Mouse (Mus musculus) ZHBTc4 (cell line): ENCODE data around the gene Hoxa10.

Experiments
- DNase-seq: peaks from one replicate; pipeline ENCODE4 v3.0.0-alpha.2; 2011; ENCODE audit warnings: low read depth, low spot score

Hoxa10 gene

DNA sequence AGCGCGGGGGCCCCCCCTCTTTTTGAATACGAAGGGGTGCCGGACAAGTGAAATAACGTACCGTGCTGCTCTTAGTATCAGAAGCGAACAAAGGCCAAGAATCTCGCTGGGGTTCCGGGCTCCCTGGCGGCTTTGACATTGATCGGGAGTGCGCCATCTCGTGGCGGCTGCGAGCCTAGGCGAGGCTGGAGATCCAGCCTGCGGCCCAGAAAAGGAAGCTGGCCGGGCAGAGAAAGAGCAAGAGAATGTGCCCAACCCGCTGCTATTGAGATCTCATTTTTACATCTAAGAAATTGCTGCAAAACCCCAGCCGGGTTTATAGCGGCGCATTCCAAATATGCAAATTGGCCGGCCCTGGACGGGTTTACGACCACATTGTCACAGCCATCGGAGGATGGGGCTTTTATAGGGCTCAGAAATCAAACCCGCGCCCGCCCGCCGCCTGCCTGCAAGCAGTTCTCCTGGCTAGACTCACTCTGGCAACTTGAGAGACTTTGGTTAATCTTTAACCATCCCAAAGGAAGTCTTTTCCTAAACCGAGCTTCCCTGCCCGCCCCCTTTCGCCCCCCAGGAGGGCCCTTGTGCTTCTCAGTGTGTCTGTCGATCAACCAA lies at the start of gene Hoxa10:
Gene Hoxa10 (minus strand): TSS at position 466 of the 612 bp plus-strand sequence.
- DNase-seq, result peak; percentile 93

DNA sequence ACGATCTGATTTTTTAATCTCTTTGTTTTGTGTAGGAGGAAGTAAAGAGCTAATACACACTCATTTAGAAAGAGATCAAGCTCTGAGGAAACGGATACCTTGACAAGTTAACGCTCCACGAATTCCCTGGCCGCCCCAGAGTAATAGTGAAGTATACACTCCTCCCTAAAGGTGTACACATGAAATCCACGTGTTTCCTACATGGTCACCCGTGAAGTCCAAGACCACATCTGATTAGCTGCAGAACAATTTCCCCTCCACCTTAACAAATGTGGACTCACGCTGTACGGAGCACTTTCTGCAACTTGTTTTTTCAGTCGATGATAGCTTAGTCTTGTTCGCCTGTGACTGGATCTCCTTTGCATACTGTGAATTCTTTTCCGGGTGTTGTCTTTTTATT lies 49.5 kb upstream of the Hoxa10 start:
- DNase-seq, result no peak

- DNase-seq, result no peak
These were observed 43.2 kb upstream of the Hoxa10 start for GRCm38 (mm10) chr6:52283896-52284295.

GRCm38 (mm10) chr6:52281084-52281483 lies 40.4 kb upstream of the Hoxa10 start:
- no peak for DNase-seq

- no peak for DNase-seq
These were observed 36.3 kb upstream of the Hoxa10 start for GRCm38 (mm10) chr6:52276920-52277319.

DNA sequence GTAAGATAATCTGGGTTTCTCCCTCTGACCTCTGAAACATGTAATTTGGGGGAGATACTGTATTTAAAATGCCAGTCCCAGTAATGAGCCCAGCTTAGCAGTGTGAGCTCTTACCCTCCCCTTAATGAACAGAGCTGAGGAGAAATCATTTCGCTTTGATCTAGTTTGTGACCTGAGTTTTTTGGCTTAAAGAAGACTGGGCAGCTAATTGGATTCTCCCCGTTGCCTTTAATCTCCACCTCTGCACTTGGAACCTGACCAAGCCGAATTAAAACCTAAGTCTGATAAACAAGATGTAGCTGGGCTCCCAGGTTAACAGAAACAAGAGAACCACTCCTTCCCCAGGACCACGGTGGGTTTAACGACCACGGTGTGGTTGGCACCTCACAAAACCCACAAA lies 35.7 kb upstream of the Hoxa10 start:
- no peak for DNase-seq

DNA sequence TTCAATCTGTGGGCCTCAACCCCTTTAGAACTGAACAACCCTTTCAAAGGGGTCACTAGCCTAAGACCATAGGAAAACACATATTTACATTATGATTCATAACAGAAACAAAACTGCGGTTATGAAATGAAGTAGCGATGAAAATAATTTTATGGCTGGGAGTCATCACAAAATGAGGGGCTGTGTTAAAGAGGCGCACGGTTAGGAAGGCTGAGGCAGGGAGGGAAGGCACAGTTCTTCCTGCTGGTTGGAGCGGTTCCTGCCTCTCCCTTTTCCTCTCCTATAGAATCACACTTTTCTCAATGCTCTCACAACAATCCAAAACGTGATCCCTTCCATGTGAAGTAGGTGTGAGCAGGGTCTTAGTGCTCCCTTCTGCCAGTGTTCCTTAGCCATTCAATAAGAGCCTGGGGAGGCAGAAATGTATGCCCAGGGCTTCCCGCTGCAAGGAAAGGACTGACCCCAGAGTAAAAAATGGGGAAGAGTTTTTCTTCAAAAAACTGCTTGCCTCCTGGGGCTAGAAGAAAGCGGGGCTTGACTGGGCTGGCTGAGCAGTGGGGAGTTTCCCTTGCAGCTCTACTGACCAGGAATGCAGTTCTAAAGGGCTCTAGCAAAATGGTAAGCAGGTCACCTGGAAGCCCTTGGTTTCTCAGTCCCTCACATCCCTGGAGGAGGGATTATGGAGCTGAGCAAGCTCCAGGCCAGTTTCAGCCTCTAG lies 35.1 kb upstream of the Hoxa10 start:
- no peak for DNase-seq

GRCm38 (mm10) chr6:52274576-52274975 lies 33.9 kb upstream of the Hoxa10 start:
- peak; percentile 28 for DNase-seq

DNA sequence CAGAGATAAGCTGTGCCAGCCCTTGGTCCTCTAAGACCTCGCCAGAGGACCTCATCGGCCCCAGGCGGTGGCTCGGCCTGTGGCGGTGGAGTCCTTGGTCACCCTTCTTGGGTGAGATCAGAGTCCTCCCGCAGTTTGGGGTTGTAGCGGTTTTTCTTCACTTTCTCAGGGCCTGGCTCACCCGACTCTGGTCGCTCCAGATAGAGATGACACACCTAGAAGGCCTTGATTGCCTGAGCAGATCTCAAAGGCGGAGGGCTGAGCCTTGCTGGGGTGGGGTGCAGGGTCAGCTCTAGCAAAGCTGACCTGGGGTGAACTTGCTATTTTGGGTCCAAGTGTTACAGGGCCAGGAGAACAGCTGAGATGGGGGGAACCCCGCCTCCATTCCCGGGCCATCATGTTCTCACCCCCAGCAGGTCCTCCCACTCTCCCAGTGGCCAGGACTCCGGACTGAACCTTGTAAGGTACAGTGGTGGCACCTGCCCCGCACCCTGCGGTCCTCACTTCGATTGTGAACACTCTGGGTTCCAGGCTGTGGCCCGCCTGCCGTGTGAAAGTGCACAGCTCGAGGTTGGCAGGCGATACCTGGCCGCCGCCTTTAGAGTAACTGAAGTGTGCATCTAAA lies 33.1 kb upstream of the Hoxa10 start:
- DNase-seq, result peak; percentile 43

GRCm38 (mm10) chr6:52272766-52273655 lies 32.4 kb upstream of the Hoxa10 start:
- no peak for DNase-seq

- DNase-seq, result peak; percentile 73
These were observed 30.1 kb upstream of the Hoxa10 start for GRCm38 (mm10) chr6:52270494-52271480.

DNA sequence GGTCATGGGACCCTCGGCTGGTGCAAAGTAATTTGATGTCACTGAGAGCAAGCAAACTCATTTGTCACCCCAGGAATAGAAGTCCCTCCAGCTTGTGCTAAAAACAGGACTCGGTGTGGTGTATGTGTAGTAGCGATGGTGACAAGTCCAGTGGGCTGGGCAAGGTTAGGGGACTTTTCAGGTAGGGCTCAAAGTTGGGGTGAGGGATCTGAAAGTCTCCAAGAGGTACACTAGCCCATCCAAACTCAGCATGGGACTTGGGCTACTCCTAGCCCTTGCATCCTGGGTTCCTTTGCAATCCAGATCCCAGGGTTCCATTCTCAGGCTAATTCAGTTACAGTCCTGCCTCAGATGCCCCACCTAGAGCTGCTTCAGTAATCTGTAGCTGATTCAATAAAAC lies 28.1 kb upstream of the Hoxa10 start:
- no peak for DNase-seq

- no peak for DNase-seq
These were observed 27.7 kb upstream of the Hoxa10 start for GRCm38 (mm10) chr6:52268341-52268740.

DNA sequence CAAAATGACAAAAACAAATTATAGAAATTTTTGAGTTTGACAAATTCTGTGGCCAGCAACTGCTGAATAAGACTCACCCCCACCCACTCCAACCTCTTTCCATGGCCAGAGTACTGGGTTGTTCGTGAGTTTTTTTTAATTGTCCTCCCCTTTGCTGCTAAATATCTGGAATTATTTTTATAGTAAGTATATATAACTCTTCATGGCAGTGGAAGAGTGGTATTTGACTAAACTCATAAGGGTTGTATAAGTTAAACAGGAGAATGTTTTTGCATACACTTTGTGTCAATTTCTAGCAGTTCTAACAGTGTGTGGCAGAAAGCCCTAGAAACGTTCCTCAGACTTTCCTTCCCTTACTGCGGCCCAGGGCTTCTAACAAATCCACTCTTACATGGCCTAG lies 27.0 kb upstream of the Hoxa10 start:
- DNase-seq, result no peak

GRCm38 (mm10) chr6:52267221-52267620 lies 26.6 kb upstream of the Hoxa10 start:
- no peak for DNase-seq

DNA sequence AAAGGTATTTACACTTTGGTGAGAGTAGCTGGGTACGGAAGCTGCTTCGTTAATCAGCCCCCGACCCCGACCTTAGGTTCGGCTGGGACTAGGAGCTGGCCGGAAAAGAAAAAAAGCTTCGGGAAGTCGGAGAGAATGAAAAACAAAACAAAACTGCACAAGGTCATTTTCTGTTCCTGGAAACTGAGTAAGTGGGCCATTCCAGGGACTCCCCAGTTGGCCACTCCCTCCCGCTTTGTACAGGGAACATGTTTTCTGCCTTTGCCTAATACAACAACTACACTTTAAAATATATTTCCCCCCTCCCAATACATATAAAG lies 26.0 kb upstream of the Hoxa10 start:
- no peak for DNase-seq

- no peak for DNase-seq
These were observed 25.4 kb upstream of the Hoxa10 start for GRCm38 (mm10) chr6:52265913-52266665.

GRCm38 (mm10) chr6:52265306-52265912 lies 24.8 kb upstream of the Hoxa10 start:
- no peak for DNase-seq

- DNase-seq, result no peak
These were observed 23.6 kb upstream of the Hoxa10 start for GRCm38 (mm10) chr6:52264106-52264790.
